Mouse (Mus musculus) fat pad, adult 2 months (tissue): Measurements from ENCODE around the gene Degs2.

Source experiments
- DNase-seq: peaks from one replicate; pipeline ENCODE4 v3.0.0-alpha.2; 2011; ENCODE audit warnings: low read depth, low spot score; ENCODE audit errors: extremely low read depth

The Degs2 gene

DNA sequence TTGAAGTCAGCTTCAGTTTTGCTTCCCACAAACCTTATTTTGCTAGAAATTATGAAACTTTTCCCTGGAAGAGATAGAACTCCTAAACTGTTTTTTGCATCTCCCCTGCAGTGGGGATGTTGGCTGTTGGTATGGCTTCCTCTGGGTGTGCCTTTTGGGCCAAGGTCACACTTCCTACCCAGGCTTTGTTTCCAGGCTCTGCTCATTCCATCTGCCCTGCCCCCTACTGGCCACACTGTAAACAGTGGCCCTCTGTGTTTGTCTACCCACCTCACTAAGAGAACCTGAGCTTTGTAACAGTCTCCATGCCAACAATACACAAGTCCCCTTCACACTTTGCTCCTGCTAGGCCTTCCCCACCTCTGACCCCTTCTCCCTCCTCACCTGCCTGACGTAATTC is 44.8 kb downstream of the Degs2 start:
- no peak for DNase-seq

DNA sequence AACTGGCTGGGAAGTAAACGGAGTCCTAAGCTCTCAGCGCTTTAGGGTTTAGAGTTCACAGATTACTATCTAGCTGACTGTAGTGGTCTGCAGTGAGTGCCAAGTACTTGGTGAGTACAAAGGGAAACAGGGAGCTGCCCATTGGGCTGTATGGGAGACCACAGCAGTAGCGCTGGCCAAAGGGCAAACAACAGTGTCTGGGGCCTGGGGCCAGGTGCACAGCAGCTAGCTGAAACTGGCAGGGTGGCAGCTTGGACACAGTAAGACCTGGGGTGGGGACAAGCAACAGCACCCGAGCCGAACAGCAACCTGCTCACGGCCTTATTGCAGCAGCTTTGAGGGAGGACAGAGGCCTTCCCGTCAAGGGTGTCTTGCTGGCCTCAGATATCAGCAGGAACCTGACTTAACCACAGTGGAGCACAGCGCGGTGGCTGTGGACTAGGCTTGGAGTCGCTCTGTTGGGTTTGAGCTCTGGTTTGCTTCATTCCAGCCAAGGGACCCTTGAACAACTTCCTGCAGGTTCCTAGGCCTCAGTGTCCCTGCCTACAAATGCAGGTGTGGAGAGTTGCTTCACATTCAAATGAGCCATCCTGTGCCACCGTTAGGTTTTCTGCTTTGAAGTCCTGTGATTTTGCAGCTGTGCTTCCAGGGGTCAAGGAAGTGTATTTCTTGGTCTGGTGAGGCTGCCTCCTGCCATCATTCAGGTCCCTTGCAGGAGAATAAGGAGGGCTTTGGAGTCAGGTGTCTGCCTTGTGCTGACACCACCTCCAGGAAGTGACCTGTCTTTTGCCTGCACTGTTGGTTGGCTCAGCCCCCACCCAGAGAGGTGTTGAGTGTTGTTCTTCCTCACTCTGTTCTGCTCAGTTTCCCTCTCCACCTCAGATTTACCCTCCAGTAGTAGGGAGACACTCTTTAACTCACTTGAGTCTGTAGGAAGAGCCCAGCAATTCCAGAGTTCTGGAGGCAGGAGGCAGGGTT is 48.5 kb downstream of the Degs2 start:
- DNase-seq, result no peak

DNA sequence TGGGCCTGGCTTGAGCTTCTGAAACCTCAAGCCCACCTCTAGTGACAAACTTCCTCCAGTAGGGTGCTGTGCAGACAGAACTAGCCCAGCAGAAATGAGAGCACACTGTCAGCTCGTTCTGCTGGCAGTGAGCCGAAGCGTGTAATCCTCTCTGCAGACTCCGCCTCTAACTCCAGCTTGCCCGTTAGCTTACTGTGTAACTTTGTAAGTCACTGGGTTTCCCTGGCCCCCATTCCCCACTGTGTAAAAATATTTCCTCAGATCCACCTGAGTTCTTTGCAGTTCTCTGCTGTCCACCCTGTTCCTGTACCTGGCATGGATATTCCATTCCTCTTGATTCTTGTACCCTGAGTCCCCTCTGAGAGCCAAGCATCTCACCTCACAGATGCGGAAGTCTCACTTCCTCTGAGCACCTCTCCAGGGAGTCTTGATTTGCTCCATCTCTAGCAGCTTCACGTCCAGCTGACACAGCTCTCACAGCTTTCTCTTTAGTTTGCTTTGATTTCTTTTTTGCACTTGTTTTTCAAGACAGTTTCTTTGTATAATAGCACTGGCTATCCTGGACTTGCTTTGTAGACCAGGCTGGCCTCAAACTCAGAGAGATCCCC is 51.0 kb downstream of the Degs2 start:
- no peak for DNase-seq

DNA sequence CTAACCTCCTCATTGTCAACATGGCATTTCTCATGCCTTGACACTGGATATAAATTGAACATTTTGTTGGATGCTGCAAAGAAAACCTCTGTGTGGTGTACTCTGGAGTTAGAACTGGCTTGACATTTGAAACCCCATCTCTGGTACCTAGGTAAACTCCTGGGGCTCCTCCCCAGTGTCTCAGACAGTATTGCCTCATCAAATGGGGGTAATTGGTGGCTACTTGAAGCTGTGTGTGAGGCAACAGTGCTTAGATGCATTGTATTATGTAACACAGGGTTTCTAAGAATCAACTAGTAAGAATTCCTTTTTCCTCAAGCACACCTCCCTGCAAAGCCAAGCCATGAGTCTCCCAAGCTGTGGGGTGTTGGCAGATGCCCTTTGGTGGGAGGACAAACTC is 54.3 kb downstream of the Degs2 start:
- DNase-seq, result no peak

DNA sequence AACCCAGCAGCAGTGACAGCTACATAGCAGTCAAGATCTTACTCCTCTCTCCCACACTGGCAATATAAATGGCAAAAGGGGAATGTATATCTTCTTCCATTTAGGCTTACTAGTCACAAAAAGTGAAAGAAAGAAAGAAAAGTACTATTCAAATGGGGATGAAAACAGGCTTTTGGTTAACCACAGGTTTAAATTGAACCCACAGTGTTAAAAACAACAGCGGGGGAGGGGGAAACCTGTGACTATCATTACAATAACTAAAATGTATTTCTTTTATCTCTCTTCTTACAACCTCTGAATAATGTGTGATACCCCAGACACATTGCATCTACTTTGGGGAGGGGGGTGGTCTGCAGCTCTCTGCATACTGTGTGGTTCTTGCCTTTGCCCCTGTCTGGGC is 55.9 kb downstream of the Degs2 start:
- DNase-seq, result no peak

DNA sequence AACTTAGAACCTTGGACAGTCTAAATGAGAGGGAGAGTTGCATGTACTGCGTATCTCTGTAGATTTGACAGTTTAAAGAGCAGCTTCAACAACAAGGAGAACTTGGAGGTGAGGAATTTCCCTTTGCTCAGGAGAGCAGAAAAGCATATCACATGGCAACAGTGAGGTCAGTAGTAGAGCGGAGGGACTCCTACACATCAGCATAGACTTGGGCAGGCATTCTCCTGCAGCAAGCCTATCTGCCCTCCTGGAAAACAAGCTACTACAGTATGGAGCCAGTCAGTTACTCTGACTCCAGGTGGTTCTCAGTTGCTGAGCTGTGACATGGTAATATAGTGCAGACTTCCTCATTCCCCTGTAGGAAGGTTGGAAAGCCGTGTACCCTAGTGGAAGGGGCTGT is 60.1 kb downstream of the Degs2 start:
- no peak for DNase-seq

DNA sequence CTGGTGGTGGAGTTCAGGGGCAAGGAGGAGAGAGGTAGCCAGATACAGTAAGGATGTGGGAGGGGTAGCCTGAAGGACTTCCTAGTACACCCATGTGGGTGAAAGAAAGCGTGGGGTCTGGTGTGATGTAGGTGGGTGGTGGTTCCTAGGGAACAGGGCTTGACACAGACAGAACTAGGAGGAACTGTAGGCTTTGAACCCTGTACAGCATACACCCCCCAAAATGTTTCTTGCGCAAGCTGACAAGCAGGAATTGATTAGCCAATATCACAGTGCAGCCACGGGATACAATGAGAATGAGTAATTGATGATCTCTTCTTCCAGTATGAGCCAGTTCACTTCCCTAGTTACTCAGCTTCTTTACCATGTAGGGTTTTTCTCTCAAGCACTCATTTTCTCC is 63.0 kb downstream of the Degs2 start:
- DNase-seq, result peak; percentile 21

DNA sequence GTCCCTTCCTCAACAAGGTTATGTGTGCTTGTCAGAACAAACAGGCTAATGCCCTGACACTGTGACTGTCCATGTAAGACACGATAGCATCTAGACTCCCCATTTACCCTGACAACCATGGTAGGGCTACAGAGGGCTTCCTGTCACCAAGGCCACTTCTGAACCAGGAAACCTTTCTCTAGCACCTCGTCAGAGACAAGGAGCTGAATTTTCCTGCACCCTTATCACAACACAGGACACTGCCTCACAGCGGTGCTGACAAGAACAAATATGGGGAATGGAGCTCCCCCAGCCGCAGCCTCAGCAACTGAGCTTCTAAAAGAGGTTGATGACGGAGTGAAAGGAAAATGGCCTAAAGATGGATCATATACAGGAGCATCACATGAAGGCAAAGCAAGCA is 64.7 kb downstream of the Degs2 start:
- DNase-seq, result no peak

DNA sequence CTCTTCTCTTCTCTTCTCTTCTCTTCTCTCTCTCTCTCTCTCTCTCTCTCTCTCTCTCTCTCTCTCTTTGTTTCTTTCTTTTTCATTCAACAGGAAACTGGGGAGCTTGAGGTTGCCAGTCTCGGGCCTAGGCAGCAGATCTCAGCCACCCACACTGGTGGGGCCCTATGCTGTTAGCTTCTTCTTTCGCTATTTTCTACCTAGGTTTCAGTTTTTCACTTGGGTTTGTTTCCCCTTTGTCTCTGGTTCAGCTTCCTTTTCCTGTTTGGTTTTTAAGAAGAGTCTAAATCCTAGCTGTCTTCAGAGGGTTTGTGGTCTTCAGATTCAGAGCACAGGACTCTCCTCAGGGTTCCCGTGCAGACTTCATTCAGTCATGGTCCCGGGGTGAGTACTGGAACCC is 66.6 kb downstream of the Degs2 start:
- DNase-seq, result no peak

DNA sequence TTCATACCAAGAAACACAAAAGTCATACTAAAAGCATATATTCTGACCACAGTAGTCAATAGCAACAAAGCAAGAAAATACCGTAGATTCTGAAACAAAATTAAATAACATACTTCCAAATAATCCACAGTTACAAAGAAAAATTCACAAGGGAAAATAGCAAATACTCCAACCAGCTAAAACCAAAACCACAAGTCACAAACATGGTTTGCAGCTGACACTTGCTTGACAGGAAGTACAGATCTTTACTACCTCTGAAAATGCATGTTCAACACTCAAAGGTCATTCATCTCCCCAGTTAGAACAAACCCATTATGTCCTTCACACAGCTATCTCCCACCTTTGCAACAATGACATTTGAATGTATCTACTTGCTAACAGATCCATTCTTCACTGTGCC is 68.1 kb downstream of the Degs2 start:
- no peak for DNase-seq

DNA sequence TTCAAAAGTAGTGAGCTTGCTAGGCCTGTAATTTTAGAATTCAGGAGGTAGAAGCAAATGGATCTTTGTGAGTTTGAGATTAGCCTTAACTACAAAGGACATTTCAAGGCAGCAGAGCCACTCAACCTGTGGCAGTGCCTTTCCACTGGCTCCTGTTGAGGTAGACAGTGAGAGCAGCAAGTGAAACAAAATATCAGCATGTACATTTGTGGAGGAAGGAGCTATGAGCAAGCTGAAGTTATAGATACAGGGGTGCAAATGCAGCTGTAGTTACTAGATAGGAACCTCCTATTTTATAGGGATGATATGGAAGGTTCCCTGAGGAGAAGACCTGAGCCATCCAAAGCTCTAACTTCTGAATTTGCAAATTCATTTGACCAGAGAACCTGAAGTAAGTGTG is 69.6 kb downstream of the Degs2 start:
- no peak for DNase-seq

DNA sequence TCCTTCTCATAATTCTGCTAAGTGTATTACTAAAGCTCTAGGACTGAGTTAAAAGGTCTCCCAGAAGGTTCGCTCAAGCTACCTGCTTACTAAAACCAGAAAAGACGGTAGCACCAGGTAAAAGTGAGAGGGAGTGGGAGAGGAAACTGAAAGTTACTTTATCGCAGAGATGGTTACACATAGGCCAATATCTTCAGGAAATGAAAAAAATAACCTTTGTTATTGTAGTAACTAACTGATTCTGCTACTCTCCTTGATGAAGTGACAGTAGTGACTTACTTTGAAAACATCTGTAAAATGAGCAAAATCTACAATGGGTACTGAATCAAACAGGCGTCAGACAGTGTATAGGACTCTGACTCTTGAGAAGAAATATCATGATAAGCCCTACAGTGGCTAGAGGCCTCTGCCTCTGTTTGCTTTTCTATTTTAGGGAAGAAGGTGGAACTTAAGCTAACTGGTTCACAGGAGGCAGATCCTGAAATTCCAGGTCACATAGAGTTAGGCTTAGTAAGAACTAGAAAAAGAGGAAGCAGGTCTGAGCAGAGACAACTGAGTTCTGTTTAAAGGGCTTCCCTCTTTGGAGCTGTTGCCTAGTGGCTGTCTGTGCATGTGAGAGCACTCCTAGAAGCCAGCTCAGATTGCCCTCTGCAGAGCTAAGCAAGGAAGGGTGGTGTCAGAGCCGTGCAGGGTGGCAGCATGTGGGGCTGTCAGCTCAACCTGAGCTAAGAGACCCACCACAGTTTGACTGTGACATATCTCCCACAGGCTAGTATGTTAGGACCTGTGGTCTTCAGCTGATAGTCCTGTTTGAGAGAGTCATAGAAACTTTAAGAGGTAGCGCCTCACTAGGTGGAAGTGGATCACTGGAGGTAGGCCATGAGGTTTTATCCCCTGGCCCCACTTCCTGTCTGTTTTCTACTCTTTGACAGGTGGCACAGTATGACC is 71.1 kb downstream of the Degs2 start:
- DNase-seq, result no peak

DNA sequence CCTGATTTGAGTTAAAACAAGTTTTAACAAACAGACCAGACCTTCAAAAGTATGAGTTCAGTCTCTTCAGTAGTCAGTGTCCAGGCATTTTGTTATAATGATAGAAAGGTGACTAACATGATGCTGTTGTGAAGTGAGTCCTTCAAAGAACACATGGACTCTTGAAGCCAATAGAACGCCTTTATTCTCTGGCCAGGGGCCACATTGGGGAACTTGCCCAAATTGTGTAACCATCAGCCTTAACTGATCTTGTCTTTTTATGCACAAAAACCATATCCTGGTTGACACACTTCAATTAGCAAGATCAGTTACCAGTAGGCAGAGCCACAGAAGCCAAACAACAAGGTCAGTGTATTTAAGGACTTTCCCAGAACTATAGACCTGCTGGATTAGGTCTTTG is 72.6 kb downstream of the Degs2 start:
- DNase-seq, result no peak
